8 mouse cellular contexts compared by ENCODE assay signal in genomic region chr10:81106113-81106721, GRCm38 (mm10). TPM values are rescaled to one million over a fixed set of nuclear protein-coding genes. Genes with fewer than 3 reads are reported as not detected.
DNase-seq lines count a peak whose midpoint lies in the region; ATAC-seq and TF ChIP-seq lines count a peak whose summit lies in the region.

No protein-coding gene starts in this region.

- H3K27me3 ChIP-seq in C2C12 (ENCODE audit: control insufficient read depth, insufficient read depth, insufficient read length): no peaks in the 10 kb centered on the region
- H3K27me3 ChIP-seq in erythroblast, embryonic 14.5 days (ENCODE audit: control insufficient read depth): no peaks in the 10 kb centered on the region
- no peaks in the 10 kb centered on the region for H3K27me3 ChIP-seq in heart, embryonic 13.5 days (replicated peaks)
- H3K27me3 ChIP-seq in kidney, postnatal 0 days (ENCODE audit: insufficient read depth, low read length): no peaks in the 10 kb centered on the region
- no peaks in the 10 kb centered on the region for H3K27me3 ChIP-seq in liver, embryonic 14.5 days (ENCODE audit: control insufficient read depth, insufficient read depth, low read length)
- no peaks in the 10 kb centered on the region for H3K27me3 ChIP-seq in stomach, embryonic 15.5 days (replicated peaks)

- H3ac ChIP-seq in C2C12 (ENCODE audit: control insufficient read depth, insufficient read length, low read depth): peak overlapping the region; percentile 96

- under 1% methylated on average over 34 of the region's 35 CpGs for WGBS in heart, embryonic 13.5 days
- under 1% methylated on average over 34 of the region's 35 CpGs for WGBS in kidney, postnatal 0 days
- WGBS in liver, embryonic 14.5 days (ENCODE audit: insufficient replicate concordance): under 1% methylated on average over 35 of the region's 35 CpGs
- whole genome bisulfite sequencing in stomach, embryonic 15.5 days: under 1% methylated on average over 35 of the region's 35 CpGs

- peak overlapping the region; percentile 84 for H3K4me3 ChIP-seq in C2C12 (ENCODE audit: insufficient read depth, poor library complexity, severe bottlenecking)
- H3K4me3 ChIP-seq in erythroblast, embryonic 14.5 days (replicated peaks): peak overlapping the region; percentile 82
- peak overlapping the region; percentile 89 for H3K4me3 ChIP-seq in heart, embryonic 13.5 days
- peak overlapping the region; percentile 82 for H3K4me3 ChIP-seq in kidney, postnatal 0 days (replicated peaks; ENCODE audit: low read depth, low read length)
- peak overlapping the region; percentile 83 to 88 for H3K4me3 ChIP-seq in liver, embryonic 14.5 days (ENCODE audit: insufficient read depth in 1 of 2, low read depth in 2 of 2, low read length in 2 of 2)
- H3K4me3 ChIP-seq in stomach, embryonic 15.5 days (replicated peaks): peak overlapping the region; percentile 77

- peak; percentile 33 for TF ChIP-seq CTCF in C2C12 (IDR thresholded peaks at IDR 0.05; ENCODE audit: control insufficient read depth, insufficient read depth, insufficient read length)
- TF ChIP-seq CTCF in brain, embryonic 14.5 days (IDR thresholded peaks at IDR 0.05; ENCODE audit: borderline replicate concordance, extremely low read depth, insufficient read depth, insufficient read length): no peak
- TF ChIP-seq CTCF in kidney, postnatal 0 days (IDR thresholded peaks at IDR 0.05; ENCODE audit: low read depth): peak; percentile 41; the same call in 1 of the 2 replicates
- TF ChIP-seq CTCF in liver, embryonic 14.5 days (IDR thresholded peaks at IDR 0.05; ENCODE audit: low read depth): peak; percentile 56

- no peaks in the 10 kb centered on the region for H3K9me3 ChIP-seq in erythroblast, embryonic 14.5 days (ENCODE audit: control insufficient read depth, low read length)
- H3K9me3 ChIP-seq in heart, embryonic 13.5 days: no peaks in the 10 kb centered on the region
- no peaks in the 10 kb centered on the region for H3K9me3 ChIP-seq in kidney, postnatal 0 days (replicated peaks; ENCODE audit: low read length)
- H3K9me3 ChIP-seq in liver, embryonic 14.5 days (ENCODE audit: control insufficient read depth, low read length): no peaks in the 10 kb centered on the region
- no peaks in the 10 kb centered on the region for H3K9me3 ChIP-seq in stomach, embryonic 15.5 days

- TF ChIP-seq EP300 in liver, embryonic 14.5 days (IDR thresholded peaks at IDR 0.05; ENCODE audit: low read depth): peak; percentile 30; the same call in 1 of the 2 replicates

- H3K4me1 ChIP-seq in erythroblast, embryonic 14.5 days (ENCODE audit: control insufficient read depth): peaks cover 91% of the 10 kb centered on the region
- peaks cover 20% of the 10 kb centered on the region for H3K4me1 ChIP-seq in heart, embryonic 13.5 days
- H3K4me1 ChIP-seq in kidney, postnatal 0 days (replicated peaks; ENCODE audit: insufficient read depth, low read length): peaks cover 14% of the 10 kb centered on the region; the same call in 1 of the 2 replicates
- H3K4me1 ChIP-seq in liver, embryonic 14.5 days (replicated peaks; ENCODE audit: control insufficient read depth in 2 of 2, insufficient read depth in 2 of 2, low read length in 1 of 2): peaks cover 21 to 29% of the 10 kb centered on the region in 2 experiments
- H3K4me1 ChIP-seq in stomach, embryonic 15.5 days: peaks cover 14% of the 10 kb centered on the region

- no peak for TF ChIP-seq POLR2A in brain, embryonic 14.5 days (IDR thresholded peaks at IDR 0.05; ENCODE audit: borderline replicate concordance, extremely low read depth, insufficient read depth, insufficient read length, poor library complexity, severe bottlenecking)

- H3K79me3 ChIP-seq in C2C12 (ENCODE audit: low read depth): peaks cover 42% of the 10 kb centered on the region

- peak; percentile 83 for ATAC-seq in heart, embryonic 13.5 days (ENCODE audit: extremely low read depth, insufficient number of reproducible peaks, low FRiP score, low TSS enrichment)
- peak; percentile 89 for ATAC-seq in kidney, postnatal 0 days (replicated peaks; ENCODE audit: low FRiP score, low read depth)
- peak; percentile 85 for ATAC-seq in liver, embryonic 14.5 days (ENCODE audit: insufficient read depth)
- peak; percentile 89 for ATAC-seq in stomach, embryonic 15.5 days (ENCODE audit: insufficient read depth, low FRiP score, low read depth)

- peak overlapping the region; percentile 99 for H3K27ac ChIP-seq in heart, embryonic 13.5 days (replicated peaks)
- peak overlapping the region; percentile 100 for H3K27ac ChIP-seq in kidney, postnatal 0 days
- peak overlapping the region; percentile 95 for H3K27ac ChIP-seq in liver, embryonic 14.5 days
- H3K27ac ChIP-seq in stomach, embryonic 15.5 days: peak overlapping the region; percentile 100

- H3K36me3 ChIP-seq in C2C12 (ENCODE audit: control insufficient read depth, insufficient read depth): peaks cover 36% of the 10 kb centered on the region
- peaks cover 43% of the 10 kb centered on the region for H3K36me3 ChIP-seq in erythroblast, embryonic 14.5 days (ENCODE audit: control insufficient read depth)
- peaks cover 36% of the 10 kb centered on the region for H3K36me3 ChIP-seq in heart, embryonic 13.5 days
- H3K36me3 ChIP-seq in kidney, postnatal 0 days (ENCODE audit: insufficient read depth, low read length): peaks cover 22% of the 10 kb centered on the region
- H3K36me3 ChIP-seq in liver, embryonic 14.5 days (replicated peaks; ENCODE audit: control insufficient read depth, insufficient read depth, low read depth): peaks cover 31% of the 10 kb centered on the region
- H3K36me3 ChIP-seq in stomach, embryonic 15.5 days: peaks cover 28% of the 10 kb centered on the region

- peaks cover 52% of the 10 kb centered on the region for H3K79me2 ChIP-seq in C2C12 (ENCODE audit: control insufficient read depth, insufficient read depth)

- peak overlapping the region; percentile 99 for H3K9ac ChIP-seq in heart, embryonic 13.5 days
- H3K9ac ChIP-seq in kidney, postnatal 0 days (ENCODE audit: low read depth, low read length): peak overlapping the region; percentile 98
- peak overlapping the region; percentile 86 for H3K9ac ChIP-seq in liver, embryonic 14.5 days (replicated peaks)
- peak overlapping the region; percentile 99 for H3K9ac ChIP-seq in stomach, embryonic 15.5 days

- H3K4me2 ChIP-seq in heart, embryonic 13.5 days: peak overlapping the region; percentile 86
- peak overlapping the region; percentile 76 for H3K4me2 ChIP-seq in kidney, postnatal 0 days (ENCODE audit: low read length)
- peak overlapping the region; percentile 79 for H3K4me2 ChIP-seq in liver, embryonic 14.5 days (ENCODE audit: low read depth)
- peak overlapping the region; percentile 87 for H3K4me2 ChIP-seq in stomach, embryonic 15.5 days

- peak; percentile 91 for DNase-seq in brain, embryonic 14.5 days (ENCODE audit: low read depth)
- DNase-seq in kidney, postnatal 0 days (ENCODE audit: low spot score): peak; percentile 91
- peak; percentile 82 to 85 (median 84) for DNase-seq in liver, embryonic 14.5 days (ENCODE audit: low read depth in 3 of 3, low spot score in 3 of 3)
- DNase-seq in neural tube, embryonic 10.5 days (ENCODE audit: extremely low spot score, low spot score): peak; percentile 94

RNA-seq across cellular contexts. Expression of gene Map2k2, which starts 0.5 kb away (rescaled TPM):
- 92.2 TPM for polyA plus RNA-seq in C2C12 (2012; fragmentation: generic; extraction: Trizol)
- 203 and 214 TPM in 2 replicates for polyA plus RNA-seq in brain, embryonic 14.5 days (2012; rRNA removed)
- 89.1 and 93.4 TPM in 2 replicates for polyA plus RNA-seq in erythroblast, embryonic 14.5 days (2012)
- 150 TPM in 2 replicates for polyA plus RNA-seq in heart, embryonic 13.5 days (2015; fragmentation: Nextera tagmentation; extraction: Ambion mirVana)
- polyA plus RNA-seq in kidney, postnatal 0 days (2015; fragmentation: Nextera tagmentation; extraction: Ambion mirVana): 162 and 166 TPM in 2 replicates
- 56.0 and 60.3 TPM in 2 replicates for polyA plus RNA-seq in liver, embryonic 14.5 days (2012; rRNA removed)
- 90.0 and 98.9 TPM in 2 replicates for polyA plus RNA-seq in liver, embryonic 14.5 days (2014; fragmentation: Nextera tagmentation; extraction: Ambion mirVana)
- polyA plus RNA-seq in stomach, embryonic 15.5 days (2015; fragmentation: Nextera tagmentation; extraction: Ambion mirVana): 159 and 181 TPM in 2 replicates

RNA-seq across cellular contexts. Expression of gene Creb3l3, which starts 7.5 kb away (rescaled TPM):
- polyA plus RNA-seq in C2C12 (2012; fragmentation: generic; extraction: Trizol): 0.06 TPM
- polyA plus RNA-seq in brain, embryonic 14.5 days (2012; rRNA removed): 0.19 and 0.20 TPM in 2 replicates
- polyA plus RNA-seq in erythroblast, embryonic 14.5 days (2012): 0.05 and 0.07 TPM in 2 replicates
- polyA plus RNA-seq in heart, embryonic 13.5 days (2015; fragmentation: Nextera tagmentation; extraction: Ambion mirVana): 0.83 and 1.1 TPM in 2 replicates
- 0.29 and 0.36 TPM in 2 replicates for polyA plus RNA-seq in kidney, postnatal 0 days (2015; fragmentation: Nextera tagmentation; extraction: Ambion mirVana)
- 10.9 and 11.0 TPM in 2 replicates for polyA plus RNA-seq in liver, embryonic 14.5 days (2012; rRNA removed)
- polyA plus RNA-seq in liver, embryonic 14.5 days (2014; fragmentation: Nextera tagmentation; extraction: Ambion mirVana): 16.8 and 20.1 TPM in 2 replicates
- 10.6 and 11.4 TPM in 2 replicates for polyA plus RNA-seq in stomach, embryonic 15.5 days (2015; fragmentation: Nextera tagmentation; extraction: Ambion mirVana)

RNA-seq across cellular contexts. Expression of gene Zbtb7a, which starts 28.8 kb away (rescaled TPM):
- 19.9 TPM for polyA plus RNA-seq in C2C12 (2012; fragmentation: generic; extraction: Trizol)
- 9.2 and 12.7 TPM in 2 replicates for polyA plus RNA-seq in brain, embryonic 14.5 days (2012; rRNA removed)
- 42.0 and 45.8 TPM in 2 replicates for polyA plus RNA-seq in erythroblast, embryonic 14.5 days (2012)
- polyA plus RNA-seq in heart, embryonic 13.5 days (2015; fragmentation: Nextera tagmentation; extraction: Ambion mirVana): 19.5 and 20.1 TPM in 2 replicates
- 33.7 and 37.4 TPM in 2 replicates for polyA plus RNA-seq in kidney, postnatal 0 days (2015; fragmentation: Nextera tagmentation; extraction: Ambion mirVana)
- polyA plus RNA-seq in liver, embryonic 14.5 days (2012; rRNA removed): 15.2 and 16.3 TPM in 2 replicates
- 25.1 and 30.8 TPM in 2 replicates for polyA plus RNA-seq in liver, embryonic 14.5 days (2014; fragmentation: Nextera tagmentation; extraction: Ambion mirVana)
- 56.2 and 60.1 TPM in 2 replicates for polyA plus RNA-seq in stomach, embryonic 15.5 days (2015; fragmentation: Nextera tagmentation; extraction: Ambion mirVana)

RNA-seq across cellular contexts. Expression of gene Thop1, which starts 36.4 kb away (rescaled TPM):
- polyA plus RNA-seq in C2C12 (2012; fragmentation: generic; extraction: Trizol): 67.3 TPM
- polyA plus RNA-seq in brain, embryonic 14.5 days (2012; rRNA removed): 69.5 and 86.1 TPM in 2 replicates
- 5.2 and 5.3 TPM in 2 replicates for polyA plus RNA-seq in erythroblast, embryonic 14.5 days (2012)
- 29.1 and 33.8 TPM in 2 replicates for polyA plus RNA-seq in heart, embryonic 13.5 days (2015; fragmentation: Nextera tagmentation; extraction: Ambion mirVana)
- polyA plus RNA-seq in kidney, postnatal 0 days (2015; fragmentation: Nextera tagmentation; extraction: Ambion mirVana): 30.6 and 34.2 TPM in 2 replicates
- polyA plus RNA-seq in liver, embryonic 14.5 days (2012; rRNA removed): 20.5 and 21.7 TPM in 2 replicates
- 15.0 and 17.7 TPM in 2 replicates for polyA plus RNA-seq in liver, embryonic 14.5 days (2014; fragmentation: Nextera tagmentation; extraction: Ambion mirVana)
- polyA plus RNA-seq in stomach, embryonic 15.5 days (2015; fragmentation: Nextera tagmentation; extraction: Ambion mirVana): 56.9 and 57.9 TPM in 2 replicates

RNA-seq across cellular contexts. Expression of gene Sgta, which starts 46.2 kb away (rescaled TPM):
- 154 TPM for polyA plus RNA-seq in C2C12 (2012; fragmentation: generic; extraction: Trizol)
- polyA plus RNA-seq in brain, embryonic 14.5 days (2012; rRNA removed): 326 and 369 TPM in 2 replicates
- 18.3 and 18.8 TPM in 2 replicates for polyA plus RNA-seq in erythroblast, embryonic 14.5 days (2012)
- polyA plus RNA-seq in heart, embryonic 13.5 days (2015; fragmentation: Nextera tagmentation; extraction: Ambion mirVana): 152 and 162 TPM in 2 replicates
- polyA plus RNA-seq in kidney, postnatal 0 days (2015; fragmentation: Nextera tagmentation; extraction: Ambion mirVana): 161 and 168 TPM in 2 replicates
- 38.4 and 43.6 TPM in 2 replicates for polyA plus RNA-seq in liver, embryonic 14.5 days (2012; rRNA removed)
- polyA plus RNA-seq in liver, embryonic 14.5 days (2014; fragmentation: Nextera tagmentation; extraction: Ambion mirVana): 43.8 and 48.0 TPM in 2 replicates
- 159 and 163 TPM in 2 replicates for polyA plus RNA-seq in stomach, embryonic 15.5 days (2015; fragmentation: Nextera tagmentation; extraction: Ambion mirVana)

Comparison
In these comparisons a context has a peak if more than half of its experiments do, and no peak if none do; other contexts are left out.
1. Peak in every context shown above with its lines: DNase-seq, ATAC-seq, H3K4me3 ChIP-seq and H3K27ac ChIP-seq.